Mouse (Mus musculus): ENCODE results near the gene Pbld1. TPM values are rescaled to one million over a fixed set of nuclear protein-coding genes. Genes with fewer than 3 reads are reported as not detected.
A peak's percentile ranks its signal among the peaks of the same experiment; 100 is the strongest.

Gene Pbld1
- polyA plus RNA-seq, 1 experiment: 0.31 TPM

- Histone ChIP-seq H3ac (ENCODE audit: control insufficient read depth, insufficient read length) (no peak overlapping the region), H3K4me2 (ENCODE audit: low read depth) (no peak overlapping the region), H3K79me2 (ENCODE audit: control insufficient read depth, insufficient read depth) (no peaks in the 10 kb centered on the region), H3K27me3 (ENCODE audit: control insufficient read depth, insufficient read depth, insufficient read length) (peaks cover 18% of the 10 kb centered on the region), H3K36me3 (ENCODE audit: control insufficient read depth, insufficient read depth) (no peaks in the 10 kb centered on the region), H3K4me3 (no peak overlapping the region)
- TF ChIP-seq CEBPB (IDR thresholded peaks at IDR 0.05; ENCODE audit: insufficient read depth, poor library complexity, severe bottlenecking): no peak
- no peak for TF ChIP-seq POLR2A (IDR thresholded peaks at IDR 0.05; ENCODE audit: insufficient read length, low read depth)
- TF ChIP-seq POLR2AphosphoS2 (IDR thresholded peaks at IDR 0.05; ENCODE audit: insufficient read length, low read depth): no peak
- TF ChIP-seq TCF12 (IDR thresholded peaks at IDR 0.05; ENCODE audit: insufficient read depth, poor library complexity, severe bottlenecking): no peak
- TF ChIP-seq MAX (IDR thresholded peaks at IDR 0.05; ENCODE audit: low read depth): no peak
- no peak for TF ChIP-seq MYOG (IDR thresholded peaks at IDR 0.05; ENCODE audit: control insufficient read depth in 1 of 3, insufficient read depth in 1 of 3, insufficient read length in 2 of 3, low read depth in 2 of 3)
- no peak for TF ChIP-seq MYOD1 (IDR thresholded peaks at IDR 0.05; ENCODE audit: control insufficient read depth in 1 of 3, insufficient read length in 2 of 3, low read depth in 2 of 3)
- no peak for TF ChIP-seq USF1 (IDR thresholded peaks at IDR 0.05; ENCODE audit: low read depth)
- no peak for TF ChIP-seq SRF (IDR thresholded peaks at IDR 0.05; ENCODE audit: control insufficient read depth, insufficient read length, low read depth)
- TF ChIP-seq TCF3 (IDR thresholded peaks at IDR 0.05; ENCODE audit: insufficient read length, low read depth): no peak
- no peak for TF ChIP-seq REST (IDR thresholded peaks at IDR 0.05; ENCODE audit: insufficient read depth, insufficient read length)
- TF ChIP-seq E2F4 (IDR thresholded peaks at IDR 0.05; ENCODE audit: insufficient read depth): no peak
These were observed 40.7 kb downstream of the Pbld1 start for GRCm38 (mm10) chr10:63100657-63101056.

DNA sequence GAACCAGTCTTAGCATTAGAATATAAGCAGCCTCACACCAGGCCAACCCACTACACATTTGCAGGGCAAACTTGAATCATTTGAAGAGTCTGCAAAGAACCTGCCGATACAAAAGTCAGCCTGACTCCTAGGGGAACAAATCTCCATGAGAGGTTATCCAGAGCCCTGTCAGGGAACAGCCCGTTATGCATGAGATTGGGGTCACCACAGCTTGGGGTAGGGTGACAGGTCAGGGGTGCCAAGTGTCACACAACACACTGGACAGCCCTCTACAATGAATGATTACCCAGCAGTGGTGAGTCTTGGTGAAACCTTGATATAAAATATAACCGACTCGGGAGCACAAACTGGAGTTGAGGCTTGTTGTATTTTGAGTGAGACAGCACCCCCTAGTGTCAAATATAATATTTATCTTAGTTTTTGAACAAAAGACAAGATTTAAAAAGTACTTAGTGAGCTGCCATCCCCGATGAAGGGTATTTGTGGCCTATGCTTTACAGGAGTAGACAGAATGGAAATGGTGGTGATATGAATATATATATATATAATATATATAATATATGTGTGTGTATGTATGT, 53.2 kb downstream of the Pbld1 start:
- no peaks in the 10 kb centered on the region for H3K36me3 ChIP-seq (ENCODE audit: control insufficient read depth, insufficient read depth)
- no peaks in the 10 kb centered on the region for H3K79me2 ChIP-seq (ENCODE audit: control insufficient read depth, insufficient read depth)
- TF ChIP-seq POLR2AphosphoS2 (IDR thresholded peaks at IDR 0.05; ENCODE audit: insufficient read length, low read depth) (no peak), CEBPB (IDR thresholded peaks at IDR 0.05; ENCODE audit: insufficient read depth, poor library complexity, severe bottlenecking) (no peak), TCF3 (IDR thresholded peaks at IDR 0.05; ENCODE audit: insufficient read length, low read depth) (no peak), MYOG (IDR thresholded peaks at IDR 0.05; ENCODE audit: control insufficient read depth in 1 of 3, insufficient read depth in 1 of 3, insufficient read length in 2 of 3, low read depth in 2 of 3) (no peak), REST (IDR thresholded peaks at IDR 0.05; ENCODE audit: insufficient read depth, insufficient read length) (no peak), E2F4 (IDR thresholded peaks at IDR 0.05; ENCODE audit: insufficient read depth) (no peak), TCF12 (IDR thresholded peaks at IDR 0.05; ENCODE audit: insufficient read depth, poor library complexity, severe bottlenecking) (no peak), MAX (IDR thresholded peaks at IDR 0.05; ENCODE audit: low read depth) (no peak), USF1 (IDR thresholded peaks at IDR 0.05; ENCODE audit: low read depth) (no peak), POLR2A (IDR thresholded peaks at IDR 0.05; ENCODE audit: insufficient read length, low read depth) (no peak)
- peak overlapping the region; percentile 8 for H3K4me2 ChIP-seq (ENCODE audit: low read depth)
- no peak overlapping the region for H3K4me3 ChIP-seq
- H3K27me3 ChIP-seq (ENCODE audit: control insufficient read depth, insufficient read depth, insufficient read length): no peaks in the 10 kb centered on the region
- no peak overlapping the region for H3ac ChIP-seq (ENCODE audit: control insufficient read depth, insufficient read length)

- Histone ChIP-seq H3K79me2 (ENCODE audit: control insufficient read depth, insufficient read depth) (no peaks in the 10 kb centered on the region), H3K27me3 (ENCODE audit: control insufficient read depth, insufficient read depth, insufficient read length) (no peaks in the 10 kb centered on the region), H3K4me2 (ENCODE audit: low read depth) (no peak overlapping the region), H3ac (ENCODE audit: control insufficient read depth, insufficient read length) (no peak overlapping the region), H3K36me3 (ENCODE audit: control insufficient read depth, insufficient read depth) (no peaks in the 10 kb centered on the region), H3K4me3 (no peak overlapping the region)
- TF ChIP-seq CEBPB (IDR thresholded peaks at IDR 0.05; ENCODE audit: insufficient read depth, poor library complexity, severe bottlenecking): no peak
- TF ChIP-seq MYOG (IDR thresholded peaks at IDR 0.05; ENCODE audit: control insufficient read depth in 1 of 3, insufficient read depth in 1 of 3, insufficient read length in 2 of 3, low read depth in 2 of 3): no peak
- no peak for TF ChIP-seq E2F4 (IDR thresholded peaks at IDR 0.05; ENCODE audit: insufficient read depth)
- no peak for TF ChIP-seq MYOD1 (IDR thresholded peaks at IDR 0.05; ENCODE audit: control insufficient read depth in 1 of 3, insufficient read length in 2 of 3, low read depth in 2 of 3)
- no peak for TF ChIP-seq USF1 (IDR thresholded peaks at IDR 0.05; ENCODE audit: low read depth)
- TF ChIP-seq TCF12 (IDR thresholded peaks at IDR 0.05; ENCODE audit: insufficient read depth, poor library complexity, severe bottlenecking): no peak
- no peak for TF ChIP-seq SRF (IDR thresholded peaks at IDR 0.05; ENCODE audit: control insufficient read depth, insufficient read length, low read depth)
- TF ChIP-seq MAX (IDR thresholded peaks at IDR 0.05; ENCODE audit: low read depth): no peak
These were observed 53.9 kb downstream of the Pbld1 start for GRCm38 (mm10) chr10:63113716-63114360.

GRCm38 (mm10) chr10:63115881-63116280, 55.9 kb downstream of the Pbld1 start:
- Histone ChIP-seq H3K4me3 (no peak overlapping the region), H3ac (ENCODE audit: control insufficient read depth, insufficient read length) (no peak overlapping the region), H3K27me3 (ENCODE audit: control insufficient read depth, insufficient read depth, insufficient read length) (no peaks in the 10 kb centered on the region), H3K4me2 (ENCODE audit: low read depth) (no peak overlapping the region), H3K79me2 (ENCODE audit: control insufficient read depth, insufficient read depth) (no peaks in the 10 kb centered on the region), H3K36me3 (ENCODE audit: control insufficient read depth, insufficient read depth) (no peaks in the 10 kb centered on the region)
- TF ChIP-seq MAX (IDR thresholded peaks at IDR 0.05; ENCODE audit: low read depth) (no peak), TCF12 (IDR thresholded peaks at IDR 0.05; ENCODE audit: insufficient read depth, poor library complexity, severe bottlenecking) (no peak), MYOG (IDR thresholded peaks at IDR 0.05; ENCODE audit: control insufficient read depth in 1 of 3, insufficient read depth in 1 of 3, insufficient read length in 2 of 3, low read depth in 2 of 3) (no peak), REST (IDR thresholded peaks at IDR 0.05; ENCODE audit: insufficient read depth, insufficient read length) (no peak), SRF (IDR thresholded peaks at IDR 0.05; ENCODE audit: control insufficient read depth, insufficient read length, low read depth) (no peak), POLR2A (IDR thresholded peaks at IDR 0.05; ENCODE audit: insufficient read length, low read depth) (no peak), USF1 (IDR thresholded peaks at IDR 0.05; ENCODE audit: low read depth) (no peak), TCF3 (IDR thresholded peaks at IDR 0.05; ENCODE audit: insufficient read length, low read depth) (no peak), CEBPB (IDR thresholded peaks at IDR 0.05; ENCODE audit: insufficient read depth, poor library complexity, severe bottlenecking) (no peak), POLR2AphosphoS2 (IDR thresholded peaks at IDR 0.05; ENCODE audit: insufficient read length, low read depth) (no peak), MYOD1 (IDR thresholded peaks at IDR 0.05; ENCODE audit: control insufficient read depth in 1 of 3, insufficient read length in 2 of 3, low read depth in 2 of 3) (no peak)
